Mouse (Mus musculus) left cerebral cortex, adult 9 months (tissue): ENCODE measurements at regions not wholly inside any gene's neighbourhood (a gene's known extent, or its start where the extent isn't known, plus 50 kb on each side); places are given as distances from the start of the nearest gene placed in this dataset.
"Not testable (repeated sequence)": the region's sequence is repeated elsewhere in the genome, so short reads cannot be mapped to it uniquely, and the experiment has no call there.

ENCODE experiments used
- DNase-seq, 2 experiments: peaks; one replicate each; pipeline ENCODE4 v3.0.0; 2022; ENCODE audit warnings: low spot score in 2 of 2

GRCm38 (mm10) chr13:10855947-10856561 is 495.4 kb upstream of the Chrm3 start:
- not testable (repeated sequence) for DNase-seq

- no peak for DNase-seq
Measured at GRCm38 (mm10) chr13:10845212-10845611, 484.6 kb upstream of the Chrm3 start.

GRCm38 (mm10) chr13:10799351-10799913 is 438.8 kb upstream of the Chrm3 start:
- no peak for DNase-seq
